Mouse (Mus musculus) intestine, postnatal 0 days (tissue): ENCODE measurements around the gene Ncs1. TPM values are rescaled to one million over a fixed set of nuclear protein-coding genes. Genes with fewer than 3 reads are reported as not detected.

Experiments used
- ATAC-seq: fragments of 200-750 bp; cut with Nextera tagmentation; 2 replicates; pipeline ENCODE4 v1.8.0; 2017; ENCODE audit warnings: mild to moderate bottlenecking, moderate TSS enrichment, moderate library complexity
- H3K27ac ChIP-seq: fragments of 300-500 bp; sonication (generic); 2 replicates; pipeline ENCODE4 v1.5.1; 2014; ENCODE audit warnings: mild to moderate bottlenecking, low read depth, low read length, moderate library complexity
- H3K27me3 ChIP-seq: fragments of 300-500 bp; sonication (generic); replicated peaks from 2 replicates; pipeline ENCODE4 v1.6.1; 2014; ENCODE audit warnings: low read length, mixed read lengths; ENCODE audit not compliant: control insufficient read depth, insufficient read depth
- H3K36me3 ChIP-seq: fragments of 300-500 bp; sonication (generic); 2 replicates; pipeline ENCODE4 v1.6.1; 2014; ENCODE audit warnings: mild to moderate bottlenecking, moderate library complexity; ENCODE audit not compliant: control insufficient read depth, insufficient read depth
- H3K4me1 ChIP-seq: fragments of 300-500 bp; sonication (generic); replicated peaks from 2 replicates; pipeline ENCODE4 v1.6.1; 2014; ENCODE audit warnings: antibody characterized with exemption, low read length, mixed read lengths; ENCODE audit not compliant: control insufficient read depth, insufficient read depth
- H3K4me2 ChIP-seq: fragments of 300-500 bp; sonication (generic); replicated peaks from 2 replicates; pipeline ENCODE4 v1.6.1; 2014; ENCODE audit warnings: low read depth, mild to moderate bottlenecking, moderate library complexity
- H3K4me3 ChIP-seq: fragments of 300-500 bp; sonication (generic); 2 replicates; pipeline ENCODE4 v1.5.1; 2014; ENCODE audit warnings: low read depth, low read length
- H3K9ac ChIP-seq: fragments of 300-500 bp; sonication (generic); 2 replicates; pipeline ENCODE4 v1.6.1; 2014; ENCODE audit warnings: mild to moderate bottlenecking, low read depth, low read length
- H3K9me3 ChIP-seq: fragments of 300-500 bp; sonication (generic); 2 replicates; pipeline ENCODE4 v1.6.1; 2016; ENCODE audit warnings: mixed run types; ENCODE audit not compliant: control insufficient read depth
- CTCF ChIP-seq: sonication (generic); IDR thresholded peaks from 2 replicates; pipeline ENCODE4 v1.5.1; 2016; ENCODE audit warnings: low read depth, mild to moderate bottlenecking, control low read depth, antibody characterized with exemption, moderate library complexity
- WGBS: fragments of 180-500 bp; shearing (Covaris S2); extraction: QIAGEN DNeasy Blood & Tissue Kit; methylation state at CpG from one replicate; pipeline ENCODE4 v1.1.7; 2014; 5-methylcytosine and 5-hydroxymethylcytosine counted together
- polyA plus RNA-seq: library from polyadenylated mRNA; unstranded; fragments of >200 nt; fragmentation: Nextera tagmentation; extraction: Ambion mirVana; gene quantifications from 2 replicates; pipeline ENCODE4 v1.2.1, GENCODE M21; 2015

Gene Ncs1
- polyA plus RNA-seq = 8.4 and 8.5 TPM in 2 replicates

GRCm38 (mm10) chr2:31245491-31246141, at the start of gene Ncs1:
TSS of gene Ncs1 (plus strand) at chr2:31245823.
- TF ChIP-seq CTCF = peak; percentile 36; the same call in 1 of the 2 replicates
- peak within 1 kb of the TSS; percentile 99 for H3K4me2 ChIP-seq
- peak within 1 kb of the TSS; percentile 73 for H3K9ac ChIP-seq
- H3K9me3 ChIP-seq = no peaks in the 10 kb centered on the region
- no peak within 1 kb of the TSS for H3K27ac ChIP-seq
- H3K27me3 ChIP-seq = peaks cover 4% of the 10 kb centered on the region; the same call in 1 of the 2 replicates
- under 1% methylated on average over 52 of the region's 89 CpGs for WGBS
- no peaks in the 10 kb centered on the region; the same call in 1 of the 2 replicates for H3K36me3 ChIP-seq
- H3K4me1 ChIP-seq = peaks cover 4% of the 10 kb centered on the region; the same call in 1 of the 2 replicates
- peak within 1 kb of the TSS; percentile 70 for H3K4me3 ChIP-seq
- ATAC-seq = peak; percentile 64

GRCm38 (mm10) chr2:31198621-31199020, 47.0 kb upstream of the Ncs1 start:
- ATAC-seq = no peak
- TF ChIP-seq CTCF = no peak
- no peaks in the 10 kb centered on the region for H3K4me1 ChIP-seq

GRCm38 (mm10) chr2:31200051-31200450, 45.6 kb upstream of the Ncs1 start:
- no peak overlapping the region for H3K4me2 ChIP-seq
- no peak for TF ChIP-seq CTCF
- peaks cover 56% of the 10 kb centered on the region for H3K36me3 ChIP-seq
- H3K4me1 ChIP-seq = no peaks in the 10 kb centered on the region
- WGBS = 83% methylated on average over 2 of the region's 2 CpGs
- no peaks in the 10 kb centered on the region for H3K9me3 ChIP-seq
- no peak for ATAC-seq
- H3K9ac ChIP-seq = no peak overlapping the region
- no peak overlapping the region for H3K27ac ChIP-seq
- no peak overlapping the region for H3K4me3 ChIP-seq
- H3K27me3 ChIP-seq = no peaks in the 10 kb centered on the region

More at GRCm38 (mm10) chr2:31198621-31199020, 47.0 kb upstream of the Ncs1 start:
- Histone ChIP-seq H3K4me3 (no peak overlapping the region), H3K9me3 (no peaks in the 10 kb centered on the region), H3K27ac (no peak overlapping the region), H3K27me3 (no peaks in the 10 kb centered on the region), H3K36me3 (peaks cover 56% of the 10 kb centered on the region), H3K4me2 (no peak overlapping the region), H3K9ac (no peak overlapping the region)
- 89% methylated on average over 4 of the region's 4 CpGs for WGBS

- 57% methylated on average over 7 of the region's 7 CpGs for WGBS
- ATAC-seq = peak; percentile 96
- no peaks in the 10 kb centered on the region for H3K9me3 ChIP-seq
- no peak overlapping the region for H3K9ac ChIP-seq
- H3K4me1 ChIP-seq = no peaks in the 10 kb centered on the region
- H3K4me2 ChIP-seq = no peak overlapping the region
- peak overlapping the region; percentile 84; the same call in 1 of the 2 replicates for H3K27ac ChIP-seq
- no peak for TF ChIP-seq CTCF
- no peak overlapping the region for H3K4me3 ChIP-seq
- H3K36me3 ChIP-seq = peaks cover 50% of the 10 kb centered on the region
- no peaks in the 10 kb centered on the region for H3K27me3 ChIP-seq
Measured at GRCm38 (mm10) chr2:31201851-31202250, 43.8 kb upstream of the Ncs1 start.

GRCm38 (mm10) chr2:31202357-31202756, 43.3 kb upstream of the Ncs1 start:
- Histone ChIP-seq H3K4me2 (no peak overlapping the region), H3K4me1 (no peaks in the 10 kb centered on the region), H3K36me3 (peaks cover 51% of the 10 kb centered on the region), H3K9ac (no peak overlapping the region), H3K4me3 (no peak overlapping the region), H3K9me3 (no peaks in the 10 kb centered on the region), H3K27me3 (no peaks in the 10 kb centered on the region), H3K27ac (peak overlapping the region; percentile 84)
- peak; percentile 29 for ATAC-seq
- 30% methylated on average over 3 of the region's 3 CpGs for WGBS
- TF ChIP-seq CTCF = no peak

GRCm38 (mm10) chr2:31202956-31203355, 42.7 kb upstream of the Ncs1 start:
- H3K27ac ChIP-seq = peak overlapping the region; percentile 84
- H3K27me3 ChIP-seq = no peaks in the 10 kb centered on the region
- no peak overlapping the region for H3K4me2 ChIP-seq
- H3K4me1 ChIP-seq = no peaks in the 10 kb centered on the region
- TF ChIP-seq CTCF = no peak
- WGBS = 91% methylated on average over 4 of the region's 4 CpGs
- ATAC-seq = no peak
- H3K9ac ChIP-seq = no peak overlapping the region
- no peak overlapping the region for H3K4me3 ChIP-seq
- no peaks in the 10 kb centered on the region for H3K9me3 ChIP-seq
- peaks cover 50% of the 10 kb centered on the region for H3K36me3 ChIP-seq
